Mouse (Mus musculus) C2C12 (cell line): ENCODE measurements around the gene Hoxa11. TPM values are rescaled to one million over a fixed set of nuclear protein-coding genes. Genes with fewer than 3 reads are reported as not detected.

Experiments used
- H3K27me3 ChIP-seq: one replicate; pipeline ENCODE4 v1.6.1; 2011; ENCODE audit not compliant: control insufficient read depth, insufficient read depth, insufficient read length
- H3K36me3 ChIP-seq: one replicate; pipeline ENCODE4 v1.6.1; 2011; ENCODE audit not compliant: control insufficient read depth, insufficient read depth
- H3K4me3 ChIP-seq: one replicate; pipeline ENCODE4 v1.5.1; 2011; ENCODE audit warnings: mild to moderate bottlenecking, control low read depth; ENCODE audit not compliant: poor library complexity, insufficient read depth, severe bottlenecking
- H3K79me2 ChIP-seq: one replicate; pipeline ENCODE4 v1.6.1; 2011; ENCODE audit not compliant: control insufficient read depth, insufficient read depth
- H3K79me3 ChIP-seq: one replicate; pipeline ENCODE4 v1.6.1; 2011; ENCODE audit warnings: low read depth, control low read depth
- H3ac ChIP-seq: one replicate; pipeline ENCODE3; 2011; ENCODE audit warnings: low read depth; ENCODE audit not compliant: control insufficient read depth, insufficient read length
- CEBPB ChIP-seq: IDR thresholded peaks from one replicate; pipeline ENCODE4 v1.6.1; 2011; ENCODE audit warnings: low read depth, mild to moderate bottlenecking, control low read depth, moderate library complexity
- CTCF ChIP-seq: IDR thresholded peaks from one replicate; pipeline ENCODE4 v1.5.1; 2011; ENCODE audit not compliant: control insufficient read depth, insufficient read depth, insufficient read length
- FOSL1 ChIP-seq: IDR thresholded peaks from one replicate; pipeline ENCODE4 v1.8.0; 2011; ENCODE audit warnings: mild to moderate bottlenecking, low read length; ENCODE audit not compliant: poor library complexity, insufficient read depth, severe bottlenecking
- MAX ChIP-seq: IDR thresholded peaks from one replicate; pipeline ENCODE4 v1.6.1; 2011; ENCODE audit warnings: mild to moderate bottlenecking, control low read depth
- MYOD1 ChIP-seq: IDR thresholded peaks from one replicate; pipeline ENCODE4 v1.6.1; 2011; ENCODE audit warnings: low read depth; ENCODE audit not compliant: control insufficient read depth, insufficient read length
- MYOG ChIP-seq: IDR thresholded peaks from one replicate; pipeline ENCODE4 v1.6.1; 2011; ENCODE audit not compliant: control insufficient read depth, insufficient read length; ENCODE audit errors: extremely low read depth
- USF1 ChIP-seq: IDR thresholded peaks from one replicate; pipeline ENCODE4 v1.6.1; 2011; ENCODE audit warnings: low read depth, mild to moderate bottlenecking, control low read depth, moderate library complexity
- polyA plus RNA-seq: library from polyadenylated mRNA; unstranded; fragments of >200 nt; fragmentation: generic; extraction: Trizol; gene quantifications from one replicate; pipeline ENCODE4 v1.2.1, GENCODE M21; 2012; ENCODE audit warnings: missing spikeins

The Hoxa11 gene
- polyA plus RNA-seq, 1 experiment = 19.2 TPM

- H3K27me3 ChIP-seq = no peaks in the 10 kb centered on the region
Measured at GRCm38 (mm10) chr6:52214271-52214670, 31.3 kb downstream of the Hoxa11 start.

GRCm38 (mm10) chr6:52213119-52213986, 32.3 kb downstream of the Hoxa11 start, which contains the start of the genes Hoxa3 and Gm28308:
Gene Hoxa3 (minus strand): TSS chr6:52213336.
Gene Gm28308 (minus strand): TSS chr6:52213339.
- H3K36me3 ChIP-seq = no peaks in the 10 kb centered on the region
- H3K79me3 ChIP-seq = peaks cover 46% of the 10 kb centered on the region
- peak within 1 kb of the TSS; percentile 59 for H3K4me3 ChIP-seq
- peak within 1 kb of the TSS; percentile 88 for H3ac ChIP-seq
- no peaks in the 10 kb centered on the region for H3K27me3 ChIP-seq
- H3K79me2 ChIP-seq = peaks cover 81% of the 10 kb centered on the region
- no peak for TF ChIP-seq CTCF
- peak; percentile 88 for TF ChIP-seq USF1

More at GRCm38 (mm10) chr6:52214271-52214670, 31.3 kb downstream of the Hoxa11 start:
- H3K4me3 ChIP-seq = no peak overlapping the region
- H3K79me3 ChIP-seq = peaks cover 41% of the 10 kb centered on the region
- no peak overlapping the region for H3ac ChIP-seq
- no peaks in the 10 kb centered on the region for H3K36me3 ChIP-seq
- H3K79me2 ChIP-seq = peaks cover 74% of the 10 kb centered on the region
- TF ChIP-seq USF1 (no peak), MYOD1 (no peak), MYOG (no peak), MAX (no peak), CTCF (no peak), FOSL1 (no peak), CEBPB (no peak)

- peaks cover 88% of the 10 kb centered on the region for H3K79me2 ChIP-seq
- no peaks in the 10 kb centered on the region for H3K36me3 ChIP-seq
- H3K4me3 ChIP-seq = peak overlapping the region; percentile 59
- H3K79me3 ChIP-seq = peaks cover 48% of the 10 kb centered on the region
- no peaks in the 10 kb centered on the region for H3K27me3 ChIP-seq
- peak overlapping the region; percentile 78 for H3ac ChIP-seq
- TF ChIP-seq CEBPB (no peak), FOSL1 (no peak), MYOG (no peak), CTCF (no peak), USF1 (no peak), MAX (no peak), MYOD1 (no peak)
Measured at GRCm38 (mm10) chr6:52212556-52213118, 33.0 kb downstream of the Hoxa11 start.

GRCm38 (mm10) chr6:52211961-52212360, 33.6 kb downstream of the Hoxa11 start:
- Histone ChIP-seq H3K79me3 (peaks cover 48% of the 10 kb centered on the region), H3K4me3 (peak overlapping the region; percentile 59), H3K27me3 (no peaks in the 10 kb centered on the region), H3K36me3 (peaks cover 5% of the 10 kb centered on the region), H3ac (peak overlapping the region; percentile 30), H3K79me2 (peaks cover 92% of the 10 kb centered on the region)
- TF ChIP-seq MYOD1 = no peak
- TF ChIP-seq FOSL1 = no peak
- TF ChIP-seq MAX = no peak
- no peak for TF ChIP-seq USF1
- no peak for TF ChIP-seq MYOG
- TF ChIP-seq CEBPB = no peak
- no peak for TF ChIP-seq CTCF

- no peak for TF ChIP-seq MYOG
- no peak for TF ChIP-seq USF1
- peak; percentile 87 for TF ChIP-seq CTCF
- no peak for TF ChIP-seq CEBPB
- TF ChIP-seq MYOD1 = no peak
- TF ChIP-seq FOSL1 = no peak
- no peak for TF ChIP-seq MAX
- H3K79me2 ChIP-seq = peaks cover 87% of the 10 kb centered on the region
- H3ac ChIP-seq = peak overlapping the region; percentile 71
- peaks cover 11% of the 10 kb centered on the region for H3K36me3 ChIP-seq
- peak overlapping the region; percentile 59 for H3K4me3 ChIP-seq
- peaks cover 48% of the 10 kb centered on the region for H3K79me3 ChIP-seq
- H3K27me3 ChIP-seq = no peaks in the 10 kb centered on the region
Measured at GRCm38 (mm10) chr6:52211170-52211935, 34.3 kb downstream of the Hoxa11 start.

GRCm38 (mm10) chr6:52209685-52210046, 35.9 kb downstream of the Hoxa11 start:
- Histone ChIP-seq H3K79me2 (peaks cover 71% of the 10 kb centered on the region), H3K36me3 (peaks cover 28% of the 10 kb centered on the region), H3K4me3 (no peak overlapping the region), H3K79me3 (peaks cover 34% of the 10 kb centered on the region), H3K27me3 (no peaks in the 10 kb centered on the region), H3ac (no peak overlapping the region)
- TF ChIP-seq MYOG (no peak), CTCF (no peak), MAX (no peak), FOSL1 (no peak), MYOD1 (no peak), CEBPB (no peak), USF1 (no peak)
